Mouse (Mus musculus) kidney, postnatal 0 days (tissue): Measurements from ENCODE around the gene Tmem28. TPM values are rescaled to one million over a fixed set of nuclear protein-coding genes. Genes with fewer than 3 reads are reported as not detected.

Experiments
- ATAC-seq: fragments of 200-750 bp; cut with Nextera tagmentation; replicated peaks from 2 replicates; pipeline ENCODE4 v1.8.0; 2017; ENCODE audit warnings: low read depth, moderate number of reproducible peaks, moderate TSS enrichment, moderate library complexity; ENCODE audit not compliant: low FRiP score
- DNase-seq: peaks from one replicate; pipeline ENCODE4 v3.0.0-alpha.2; 2016; ENCODE audit warnings: low spot score
- H3K27ac ChIP-seq: fragments of 300-500 bp; sonication (generic); 2 replicates; pipeline ENCODE4 v1.5.1; 2014; ENCODE audit warnings: mild to moderate bottlenecking
- H3K27me3 ChIP-seq: fragments of 300-500 bp; sonication (generic); 2 replicates; pipeline ENCODE4 v1.6.1; 2014; ENCODE audit warnings: low read length, mixed read lengths; ENCODE audit not compliant: insufficient read depth
- H3K36me3 ChIP-seq: fragments of 300-500 bp; sonication (generic); 2 replicates; pipeline ENCODE4 v1.6.1; 2014; ENCODE audit warnings: low read length, mixed read lengths; ENCODE audit not compliant: insufficient read depth
- H3K4me1 ChIP-seq: fragments of 300-500 bp; sonication (generic); replicated peaks from 2 replicates; pipeline ENCODE4 v1.6.1; 2014; ENCODE audit warnings: antibody characterized with exemption, low read length, mixed read lengths; ENCODE audit not compliant: insufficient read depth
- H3K4me2 ChIP-seq: fragments of 300-500 bp; sonication (generic); 2 replicates; pipeline ENCODE4 v1.6.1; 2014; ENCODE audit warnings: mild to moderate bottlenecking, low read length, moderate library complexity, mixed read lengths
- H3K4me3 ChIP-seq: fragments of 300-500 bp; sonication (generic); replicated peaks from 2 replicates; pipeline ENCODE4 v1.5.1; 2014; ENCODE audit warnings: low read depth, low read length
- H3K9ac ChIP-seq: fragments of 300-500 bp; sonication (generic); 2 replicates; pipeline ENCODE4 v1.6.1; 2014; ENCODE audit warnings: low read depth, low read length
- H3K9me3 ChIP-seq: fragments of 300-500 bp; sonication (generic); replicated peaks from 2 replicates; pipeline ENCODE4 v1.6.1; 2016; ENCODE audit warnings: low read length, inconsistent platforms, mixed read lengths
- CTCF ChIP-seq: IDR thresholded peaks from 2 replicates; pipeline ENCODE4 v1.5.1; 2016; ENCODE audit warnings: antibody characterized with exemption, low read depth, mild to moderate bottlenecking, moderate library complexity
- WGBS: fragments of 180-500 bp; shearing (Covaris S2); extraction: QIAGEN DNeasy Blood & Tissue Kit; methylation state at CpG from one replicate; pipeline ENCODE4 v1.1.7; 2014; 5-methylcytosine and 5-hydroxymethylcytosine counted together
- polyA plus RNA-seq: library from polyadenylated mRNA; unstranded; fragments of >200 nt; fragmentation: Nextera tagmentation; extraction: Ambion mirVana; gene quantifications from 2 replicates; pipeline ENCODE4 v1.2.1, GENCODE M21; 2015

Tmem28 gene
- polyA plus RNA-seq, 1 experiment from 2014 or later = not detected

DNA sequence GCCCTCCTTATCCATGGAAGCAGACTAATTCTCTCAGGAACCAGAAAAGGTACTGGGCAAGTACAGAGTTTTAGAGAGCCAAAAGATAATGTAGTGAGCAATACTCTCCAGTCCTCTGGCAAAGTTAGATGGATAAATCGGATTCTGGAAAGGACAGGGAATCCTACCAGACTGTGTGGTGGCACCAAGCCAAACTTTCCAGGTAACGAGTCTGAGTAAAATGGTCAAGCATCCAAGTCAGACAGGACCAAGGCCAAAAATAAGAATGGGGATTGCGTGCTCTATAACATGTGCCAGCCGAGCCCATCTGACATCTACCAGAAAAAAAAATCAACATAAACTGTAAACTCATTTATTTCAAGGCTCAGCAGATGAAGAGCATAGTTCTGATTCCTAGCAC lies 56.0 kb downstream of the Tmem28 start:
- ATAC-seq (no peak), DNase-seq (no peak)
- H3K9ac ChIP-seq = no peak overlapping the region
- H3K36me3 ChIP-seq = no peaks in the 10 kb centered on the region
- H3K27me3 ChIP-seq = no peaks in the 10 kb centered on the region
- H3K9me3 ChIP-seq = no peaks in the 10 kb centered on the region
- H3K4me1 ChIP-seq = no peaks in the 10 kb centered on the region
- no peak for TF ChIP-seq CTCF
- 84% methylated on average over 4 of the region's 4 CpGs for WGBS
- H3K27ac ChIP-seq = no peak overlapping the region
- H3K4me2 ChIP-seq = no peak overlapping the region
- H3K4me3 ChIP-seq = no peak overlapping the region

- DNase-seq = no peak
- Histone ChIP-seq H3K9ac (no peak overlapping the region), H3K27me3 (no peaks in the 10 kb centered on the region), H3K4me1 (no peaks in the 10 kb centered on the region), H3K27ac (no peak overlapping the region), H3K4me2 (no peak overlapping the region), H3K4me3 (no peak overlapping the region), H3K36me3 (no peaks in the 10 kb centered on the region), H3K9me3 (no peaks in the 10 kb centered on the region)
- no peak for ATAC-seq
- WGBS = 56% methylated on average over 2 of the region's 2 CpGs
- no peak for TF ChIP-seq CTCF
These were observed 62.6 kb downstream of the Tmem28 start for GRCm38 (mm10) chrX:99883396-99883795.

Other genes with a start within 250 kb of the Tmem28 start
- gene Eda, start 154.6 kb downstream of the Tmem28 start, polyA plus RNA-seq = 1.1 and 1.3 TPM in 2 replicates